Mouse (Mus musculus): ENCODE measurements at regions not wholly inside any gene's neighbourhood (a gene's known extent, or its start where the extent isn't known, plus 50 kb on each side); places are given as distances from the start of the nearest gene placed in this dataset.

GRCm38 (mm10) chr14:25080431-25080830, 378.6 kb upstream of the Zmiz1 start:
- peaks cover 15% of the 10 kb centered on the region; the same call in 1 of the 2 replicates for H3K9me3 ChIP-seq (ENCODE audit: low read length)
- no peak overlapping the region for H3K4me3 ChIP-seq (replicated peaks; ENCODE audit: low read length)
- TF ChIP-seq POU5F1 (IDR thresholded peaks at IDR 0.05; ENCODE audit: borderline replicate concordance, low read length) (no peak), CTCF (conservative IDR thresholded peaks at IDR 0.05; ENCODE audit: low read length) (no peak), NANOG (IDR thresholded peaks at IDR 0.05; ENCODE audit: borderline replicate concordance, low read length) (no peak)

GRCm38 (mm10) chr14:25083847-25084246, 375.1 kb upstream of the Zmiz1 start:
- TF ChIP-seq POU5F1 (IDR thresholded peaks at IDR 0.05; ENCODE audit: borderline replicate concordance, low read length) (no peak), CTCF (conservative IDR thresholded peaks at IDR 0.05; ENCODE audit: low read length) (no peak), NANOG (IDR thresholded peaks at IDR 0.05; ENCODE audit: borderline replicate concordance, low read length) (no peak)
- Histone ChIP-seq H3K27me3 (ENCODE audit: insufficient read depth, low read length) (peaks cover 2% of the 10 kb centered on the region; the same call in 1 of the 2 replicates), H3K36me3 (ENCODE audit: insufficient read depth, low read length) (no peaks in the 10 kb centered on the region), H3K4me1 (replicated peaks; ENCODE audit: low read depth, low read length) (peaks cover 6% of the 10 kb centered on the region; the same call in 1 of the 2 replicates), H3K4me3 (replicated peaks; ENCODE audit: low read length) (no peak overlapping the region), H3K9me3 (ENCODE audit: low read length) (peaks cover 15% of the 10 kb centered on the region; the same call in 1 of the 2 replicates)

More at GRCm38 (mm10) chr14:25080431-25080830, 378.6 kb upstream of the Zmiz1 start:
- Histone ChIP-seq H3K4me1 (replicated peaks; ENCODE audit: low read depth, low read length) (peaks cover 6% of the 10 kb centered on the region; the same call in 1 of the 2 replicates), H3K27me3 (ENCODE audit: insufficient read depth, low read length) (no peaks in the 10 kb centered on the region; the same call in 1 of the 2 replicates), H3K36me3 (ENCODE audit: insufficient read depth, low read length) (no peaks in the 10 kb centered on the region)

- H3K27me3 ChIP-seq (ENCODE audit: insufficient read depth, low read length): peaks cover 13% of the 10 kb centered on the region
- H3K9me3 ChIP-seq (ENCODE audit: low read length): peaks cover 13% of the 10 kb centered on the region
- H3K4me1 ChIP-seq (replicated peaks; ENCODE audit: low read depth, low read length): 0 out of 2 replicates have a peak, but pooled peaks cover 5% of the 10 kb centered on the region
- TF ChIP-seq CTCF (conservative IDR thresholded peaks at IDR 0.05; ENCODE audit: low read length): no peak
- no peak for TF ChIP-seq POU5F1 (IDR thresholded peaks at IDR 0.05; ENCODE audit: borderline replicate concordance, low read length)
- no peak for TF ChIP-seq NANOG (IDR thresholded peaks at IDR 0.05; ENCODE audit: borderline replicate concordance, low read length)
- H3K36me3 ChIP-seq (ENCODE audit: insufficient read depth, low read length): no peaks in the 10 kb centered on the region
- H3K4me3 ChIP-seq (replicated peaks; ENCODE audit: low read length): no peak overlapping the region
Measured at GRCm38 (mm10) chr14:25096786-25097185, 362.2 kb upstream of the Zmiz1 start.

GRCm38 (mm10) chr14:25105391-25105790, 353.6 kb upstream of the Zmiz1 start:
- Histone ChIP-seq H3K27me3 (ENCODE audit: insufficient read depth, low read length) (peaks cover 8% of the 10 kb centered on the region), H3K4me3 (replicated peaks; ENCODE audit: low read length) (no peak overlapping the region), H3K9me3 (ENCODE audit: low read length) (no peaks in the 10 kb centered on the region), H3K36me3 (ENCODE audit: insufficient read depth, low read length) (no peaks in the 10 kb centered on the region), H3K4me1 (replicated peaks; ENCODE audit: low read depth, low read length) (peaks cover 30% of the 10 kb centered on the region)
- TF ChIP-seq POU5F1 (IDR thresholded peaks at IDR 0.05; ENCODE audit: borderline replicate concordance, low read length): no peak
- TF ChIP-seq CTCF (conservative IDR thresholded peaks at IDR 0.05; ENCODE audit: low read length): no peak
- no peak for TF ChIP-seq NANOG (IDR thresholded peaks at IDR 0.05; ENCODE audit: borderline replicate concordance, low read length)

GRCm38 (mm10) chr14:25106451-25106850, 352.5 kb upstream of the Zmiz1 start:
- Histone ChIP-seq H3K4me1 (replicated peaks; ENCODE audit: low read depth, low read length) (peaks cover 30% of the 10 kb centered on the region), H3K36me3 (ENCODE audit: insufficient read depth, low read length) (no peaks in the 10 kb centered on the region), H3K27me3 (ENCODE audit: insufficient read depth, low read length) (peaks cover 8% of the 10 kb centered on the region), H3K4me3 (replicated peaks; ENCODE audit: low read length) (no peak overlapping the region), H3K9me3 (ENCODE audit: low read length) (no peaks in the 10 kb centered on the region)
- TF ChIP-seq NANOG (IDR thresholded peaks at IDR 0.05; ENCODE audit: borderline replicate concordance, low read length): no peak
- TF ChIP-seq CTCF (conservative IDR thresholded peaks at IDR 0.05; ENCODE audit: low read length): no peak
- no peak for TF ChIP-seq POU5F1 (IDR thresholded peaks at IDR 0.05; ENCODE audit: borderline replicate concordance, low read length)

GRCm38 (mm10) chr14:25108101-25108652, 350.8 kb upstream of the Zmiz1 start:
- Histone ChIP-seq H3K27me3 (ENCODE audit: insufficient read depth, low read length) (peaks cover 3% of the 10 kb centered on the region), H3K4me1 (replicated peaks; ENCODE audit: low read depth, low read length) (peaks cover 30% of the 10 kb centered on the region), H3K9me3 (ENCODE audit: low read length) (no peaks in the 10 kb centered on the region), H3K36me3 (ENCODE audit: insufficient read depth, low read length) (no peaks in the 10 kb centered on the region), H3K4me3 (replicated peaks; ENCODE audit: low read length) (peak overlapping the region; percentile 53)
- TF ChIP-seq CTCF (conservative IDR thresholded peaks at IDR 0.05; ENCODE audit: low read length) (no peak), POU5F1 (IDR thresholded peaks at IDR 0.05; ENCODE audit: borderline replicate concordance, low read length) (no peak), NANOG (IDR thresholded peaks at IDR 0.05; ENCODE audit: borderline replicate concordance, low read length) (no peak)

- Histone ChIP-seq H3K27me3 (ENCODE audit: insufficient read depth, low read length) (peaks cover 3% of the 10 kb centered on the region), H3K9me3 (ENCODE audit: low read length) (no peaks in the 10 kb centered on the region), H3K36me3 (ENCODE audit: insufficient read depth, low read length) (no peaks in the 10 kb centered on the region), H3K4me3 (replicated peaks; ENCODE audit: low read length) (peak overlapping the region; percentile 53), H3K4me1 (replicated peaks; ENCODE audit: low read depth, low read length) (peaks cover 30% of the 10 kb centered on the region)
- TF ChIP-seq POU5F1 (IDR thresholded peaks at IDR 0.05; ENCODE audit: borderline replicate concordance, low read length) (no peak), CTCF (conservative IDR thresholded peaks at IDR 0.05; ENCODE audit: low read length) (no peak), NANOG (IDR thresholded peaks at IDR 0.05; ENCODE audit: borderline replicate concordance, low read length) (no peak)
Measured at GRCm38 (mm10) chr14:25108701-25109290, 350.2 kb upstream of the Zmiz1 start.

GRCm38 (mm10) chr14:25109691-25110090, 349.3 kb upstream of the Zmiz1 start:
- peaks cover 30% of the 10 kb centered on the region for H3K4me1 ChIP-seq (replicated peaks; ENCODE audit: low read depth, low read length)
- no peak for TF ChIP-seq POU5F1 (IDR thresholded peaks at IDR 0.05; ENCODE audit: borderline replicate concordance, low read length)
- no peak for TF ChIP-seq CTCF (conservative IDR thresholded peaks at IDR 0.05; ENCODE audit: low read length)
- no peak for TF ChIP-seq NANOG (IDR thresholded peaks at IDR 0.05; ENCODE audit: borderline replicate concordance, low read length)
- no peak overlapping the region for H3K4me3 ChIP-seq (replicated peaks; ENCODE audit: low read length)
- no peaks in the 10 kb centered on the region for H3K36me3 ChIP-seq (ENCODE audit: insufficient read depth, low read length)
- peaks cover 3% of the 10 kb centered on the region for H3K27me3 ChIP-seq (ENCODE audit: insufficient read depth, low read length)
- no peaks in the 10 kb centered on the region for H3K9me3 ChIP-seq (ENCODE audit: low read length)
